Mouse (Mus musculus): ENCODE results near the gene Ets1.

Gene Ets1

GRCm38 (mm10) chr9:32615986-32616385 lies 20.0 kb upstream of the Ets1 start:
- in situ Hi-C loops (cut with MboI, MseI), result no loop called here

GRCm38 (mm10) chr9:32616516-32617429 lies 19.2 kb upstream of the Ets1 start:
- in situ Hi-C loops (cut with MboI, MseI), result no loop called here

- in situ Hi-C loops (cut with MboI, MseI), result no loop called here
These were observed 18.6 kb upstream of the Ets1 start for GRCm38 (mm10) chr9:32617430-32617768.

- in situ Hi-C loops (cut with MboI, MseI), result no loop called here
These were observed 17.4 kb upstream of the Ets1 start for GRCm38 (mm10) chr9:32618544-32619120.

- in situ Hi-C loops (cut with MboI, MseI), result no loop called here
These were observed 16.4 kb upstream of the Ets1 start for GRCm38 (mm10) chr9:32619661-32620060.

DNA sequence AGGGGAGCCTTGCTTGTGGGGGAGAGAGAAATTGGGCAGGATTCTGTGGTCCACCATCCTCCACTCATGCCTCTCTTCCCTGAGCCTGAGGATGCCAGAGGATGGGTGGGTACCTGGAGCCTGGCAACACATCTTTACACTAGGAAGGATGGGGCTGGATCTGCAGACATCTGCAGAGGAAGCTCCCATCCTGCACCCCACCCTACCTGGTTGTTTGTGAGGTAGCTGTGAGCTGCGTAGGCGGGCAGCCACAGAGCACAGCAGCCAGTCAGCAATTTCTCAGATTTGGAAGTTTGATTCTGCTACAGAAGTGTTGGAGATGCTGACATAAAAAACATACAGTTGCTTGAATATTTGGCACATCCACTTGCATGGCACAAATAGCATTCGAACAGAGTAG lies 15.6 kb upstream of the Ets1 start:
- in situ Hi-C loops (cut with MboI, MseI), result no loop called here

- in situ Hi-C loops (cut with MboI, MseI), result no loop called here
These were observed 6.5 kb upstream of the Ets1 start for GRCm38 (mm10) chr9:32629385-32629981.

DNA sequence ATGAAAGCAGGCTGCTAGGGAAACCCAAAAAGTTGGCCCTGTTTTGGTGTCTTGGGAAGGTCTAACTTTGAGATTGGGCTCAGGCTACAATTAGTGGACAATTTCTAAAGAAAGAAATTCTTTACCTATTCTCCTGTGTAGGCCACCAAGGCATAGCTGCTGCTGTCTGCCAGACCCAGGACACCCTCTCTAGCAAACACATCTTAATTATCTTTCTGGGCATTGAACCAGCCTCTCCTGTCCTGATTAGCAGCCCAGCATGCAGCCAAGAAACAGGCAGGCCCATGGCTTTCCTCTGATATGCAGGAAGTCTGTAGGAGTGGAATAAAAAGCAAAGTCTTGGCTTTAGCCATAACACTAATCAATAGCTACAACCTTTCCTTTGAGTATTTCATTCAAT lies 4.7 kb upstream of the Ets1 start:
- in situ Hi-C loops (cut with MboI, MseI), result loop anchor here (10.0 kb wide), 1 partner anchor 1457 kb away; no protein-coding TSS in a partner anchor

DNA sequence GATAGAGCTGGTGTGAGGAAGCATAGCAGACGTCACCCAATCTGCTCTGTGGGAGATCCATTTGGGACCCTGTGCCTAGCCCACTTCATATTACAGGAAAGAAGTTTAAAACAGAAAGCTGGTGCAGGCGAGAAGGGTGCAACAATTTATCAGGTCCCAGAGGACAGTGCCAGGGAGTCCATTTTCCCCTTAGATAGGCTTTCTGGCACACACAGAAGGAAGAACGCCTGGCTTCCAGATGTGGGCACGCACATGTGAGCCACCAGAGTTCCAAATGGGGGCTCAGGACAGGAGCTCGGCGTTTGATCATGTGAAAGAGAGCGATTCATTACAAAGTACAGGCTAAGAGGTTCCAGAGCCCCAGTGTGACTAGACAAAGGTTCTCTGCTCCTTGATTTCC lies 3.8 kb upstream of the Ets1 start:
- in situ Hi-C loops (cut with MboI, MseI), result loop anchor here (10.0 kb wide), 1 partner anchor 1457 kb away; no protein-coding TSS in a partner anchor

GRCm38 (mm10) chr9:32644981-32645380 lies 9.0 kb downstream of the Ets1 start:
- in situ Hi-C loops (cut with MboI, MseI), result no loop called here

GRCm38 (mm10) chr9:32645475-32645874 lies 9.5 kb downstream of the Ets1 start:
- in situ Hi-C loops (cut with MboI, MseI), result no loop called here

GRCm38 (mm10) chr9:32646539-32647258 lies 10.7 kb downstream of the Ets1 start:
- in situ Hi-C loops (cut with MboI, MseI), result no loop called here

GRCm38 (mm10) chr9:32647506-32648250 lies 11.7 kb downstream of the Ets1 start:
- in situ Hi-C loops (cut with MboI, MseI), result no loop called here

DNA sequence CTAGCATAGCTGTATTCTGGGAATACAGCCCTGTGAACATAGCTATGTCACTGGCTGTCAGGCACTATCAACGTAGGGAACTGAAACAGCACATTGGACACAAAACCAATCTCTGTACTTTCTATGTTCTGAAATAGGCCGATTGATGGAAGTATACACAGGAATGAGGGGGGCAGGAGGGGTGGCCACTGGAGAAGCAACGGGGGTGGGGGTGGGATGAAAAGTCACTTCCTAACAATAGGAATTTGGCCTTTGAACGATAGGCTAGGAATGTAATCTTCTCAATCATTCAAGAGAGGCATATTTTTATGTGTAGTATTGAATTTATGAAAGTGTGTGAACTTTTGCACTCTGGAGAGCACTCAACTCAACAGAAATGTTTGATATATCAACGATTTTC lies 12.3 kb downstream of the Ets1 start:
- in situ Hi-C loops (cut with MboI, MseI), result no loop called here

DNA sequence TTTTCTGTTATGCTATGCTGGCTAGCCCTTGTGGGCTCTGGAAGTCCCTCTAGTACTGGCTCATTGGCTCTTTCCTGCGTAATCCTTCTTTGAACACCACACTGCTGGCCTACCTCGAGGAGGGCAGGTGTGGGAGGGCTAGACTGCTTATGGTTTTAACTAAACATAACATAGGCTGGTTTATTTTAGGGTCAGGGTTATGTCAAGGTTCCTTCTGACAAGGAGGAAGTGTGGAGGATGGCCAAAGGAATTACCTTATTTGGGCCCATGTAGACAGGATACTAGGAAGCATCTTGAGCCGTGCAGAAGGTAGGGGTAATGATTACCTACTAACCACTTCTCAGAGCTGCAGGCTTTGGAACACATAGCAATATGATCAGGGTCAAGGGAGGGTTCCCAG lies 14.7 kb downstream of the Ets1 start:
- in situ Hi-C loops (cut with MboI, MseI), result no loop called here

GRCm38 (mm10) chr9:32652112-32652511 lies 16.1 kb downstream of the Ets1 start:
- in situ Hi-C loops (cut with MboI, MseI), result no loop called here

GRCm38 (mm10) chr9:32654305-32654704 lies 18.3 kb downstream of the Ets1 start:
- in situ Hi-C loops (cut with MboI, MseI), result no loop called here

- in situ Hi-C loops (cut with MboI, MseI), result loop anchor here (5.0 kb wide), 1 partner anchor 36 kb away; no protein-coding TSS in a partner anchor
These were observed 20.4 kb downstream of the Ets1 start for GRCm38 (mm10) chr9:32656351-32656844.

DNA sequence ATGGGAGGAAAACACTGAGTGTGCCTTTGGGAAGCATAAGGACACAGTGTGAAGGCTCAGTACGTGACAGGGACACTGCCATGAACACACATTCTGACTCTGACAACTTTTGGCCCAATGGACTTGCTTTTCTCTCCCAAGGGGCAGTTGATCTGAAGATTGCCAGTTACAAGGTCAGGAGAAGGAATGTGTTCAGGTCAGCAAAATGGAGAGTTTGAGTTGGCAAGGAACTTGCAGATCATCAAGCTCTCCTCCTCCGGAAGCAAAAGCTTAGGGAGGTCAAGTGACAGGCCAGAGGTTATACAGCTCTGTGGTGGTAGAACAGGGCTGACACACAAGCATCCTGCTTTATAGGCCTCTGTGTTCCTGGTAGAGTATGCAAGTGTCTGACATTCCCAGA lies 21.1 kb downstream of the Ets1 start:
- in situ Hi-C loops (cut with MboI, MseI), result loop anchor here (5.0 kb wide), 1 partner anchor 35 kb away; no protein-coding TSS in a partner anchor

DNA sequence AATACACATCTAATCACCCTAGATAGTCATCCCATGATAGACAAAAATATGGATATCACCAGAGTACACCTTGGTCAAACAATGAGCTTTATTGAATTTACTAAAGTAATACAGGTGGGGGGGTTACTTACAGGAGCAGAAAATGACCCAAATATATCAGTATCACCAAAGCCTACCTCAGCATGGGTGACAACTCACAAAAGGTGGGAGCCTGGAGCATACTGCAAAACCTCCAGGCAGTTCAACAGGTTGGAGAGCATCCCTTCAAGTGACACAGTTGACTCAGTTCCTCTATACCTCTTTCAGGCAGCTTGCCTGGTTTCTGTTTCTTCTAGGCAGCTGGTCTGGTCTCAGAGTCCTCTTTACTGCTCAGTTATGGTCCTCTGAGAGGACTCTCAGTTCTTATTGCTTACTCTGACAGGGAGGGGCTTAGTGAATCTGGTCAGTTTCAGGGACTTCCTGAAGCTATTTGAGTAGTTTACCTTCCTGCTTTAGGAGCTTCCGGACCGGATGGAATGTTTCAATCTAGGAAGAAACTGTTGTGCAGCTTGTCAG lies 24.5 kb downstream of the Ets1 start:
- in situ Hi-C loops (cut with MboI, MseI), result no loop called here

- in situ Hi-C loops (cut with MboI, MseI), result no loop called here
These were observed 25.1 kb downstream of the Ets1 start for GRCm38 (mm10) chr9:32661071-32661470.
